ENCODE assay signal across 13 mouse cellular contexts in the genomic region with DNA sequence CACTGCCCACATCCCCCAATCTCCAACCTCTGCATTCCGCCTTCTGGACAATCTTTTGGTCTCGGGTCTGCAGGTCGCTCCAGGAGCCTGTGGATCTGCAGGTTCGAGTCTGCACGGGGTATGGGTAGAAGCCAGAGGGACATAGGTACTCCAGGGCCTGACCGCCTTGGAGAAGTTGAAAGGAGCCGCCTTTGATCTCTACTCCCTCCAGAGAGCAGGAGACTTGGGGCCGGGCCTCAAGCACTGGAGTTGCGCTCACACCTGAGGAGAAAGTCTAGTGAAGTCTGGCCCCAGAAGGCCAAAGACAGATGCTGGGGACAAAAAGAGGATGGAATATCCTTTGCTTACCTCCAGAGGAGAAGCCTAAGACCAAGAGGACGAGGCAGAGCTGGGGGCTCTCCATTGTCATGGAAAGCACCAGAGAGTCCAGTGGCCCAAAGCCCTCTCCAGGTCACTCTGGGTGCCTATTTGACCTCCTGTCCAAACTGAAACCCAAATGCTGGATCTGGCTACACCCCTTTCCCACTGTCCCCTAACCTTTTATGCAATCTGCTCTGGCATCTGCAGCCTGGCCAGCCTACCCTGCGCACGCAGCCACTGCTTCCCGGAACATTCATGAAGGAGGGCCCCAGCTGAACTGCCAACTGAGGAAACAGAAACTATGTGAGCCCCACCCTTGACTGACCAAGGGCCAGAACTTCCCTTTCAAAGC. TPM values are rescaled to one million over a fixed set of nuclear protein-coding genes. Genes with fewer than 3 reads are reported as not detected.
DNase-seq lines count a peak whose midpoint lies in the region; ATAC-seq and TF ChIP-seq lines count a peak whose summit lies in the region.
"Had no signal": no experiment of that assay in that cellular context is flagged by ENCODE, and none has a peak within 500 bp of the region (broad histone marks: within the 10 kb centered on the region; RNA-seq: fewer than 3 reads in every experiment).

No protein-coding gene starts in this region.

- H3K27me3 ChIP-seq in intestine, embryonic 14.5 days (replicated peaks; ENCODE audit: control insufficient read depth, insufficient read depth, low read length): no peaks in the 10 kb centered on the region
- H3K27me3 ChIP-seq: Patski had no signal

- peak; percentile 50 for ATAC-seq in intestine, embryonic 14.5 days (replicated peaks; ENCODE audit: low FRiP score, low TSS enrichment, low read depth)
- no peak for ATAC-seq in megakaryocyte progenitor cell, adult 5-6 weeks (replicated peaks; ENCODE audit: poor library complexity)
- ATAC-seq: Patski had no signal

- TF ChIP-seq CTCF in left cerebral cortex, adult 2 months (IDR thresholded peaks at IDR 0.05): no peak

- H3K4me1 ChIP-seq in intestine, embryonic 14.5 days (replicated peaks; ENCODE audit: control insufficient read depth, insufficient read depth, low read length): peaks cover 5% of the 10 kb centered on the region; the same call in 1 of the 2 replicates

- H3K4me2 ChIP-seq in intestine, embryonic 14.5 days (ENCODE audit: low read length): peak overlapping the region; percentile 32
- H3K4me2 ChIP-seq: lung, embryonic 14.5 days had no signal

- no peak overlapping the region for H3K4me3 ChIP-seq in intestine, embryonic 14.5 days (ENCODE audit: low read depth, low read length)
- H3K4me3 ChIP-seq in left cerebral cortex, adult 2 months: no peak overlapping the region

- 58% methylated on average over 13 of the region's 13 CpGs for WGBS in intestine, embryonic 14.5 days

- DNase-seq in kidney, adult 11 months: peak; percentile 83
- no peak for DNase-seq in kidney, adult 18-20 months
- peak; percentile 63 for DNase-seq in intestine, embryonic 14.5 days (ENCODE audit: low spot score)
- DNase-seq in kidney, postnatal 36 days: peak; percentile 79 to 83
- DNase-seq in lung, postnatal 36 days: peak; percentile 69
- no peak for DNase-seq in spleen, postnatal 4 days (ENCODE audit: low spot score in 2 of 2)
- no peak for DNase-seq in left cerebral cortex, adult 2 months (ENCODE audit: extremely low spot score in 1 of 2, low spot score in 2 of 2)
- DNase-seq: cerebellum, postnatal 10 days; gastrocnemius, postnatal 10 days; lung, embryonic 14.5 days had no signal

- H3K9ac ChIP-seq in intestine, embryonic 14.5 days (ENCODE audit: low read length): no peak overlapping the region
- H3K9ac ChIP-seq: lung, embryonic 14.5 days had no signal

- peaks cover 13% of the 10 kb centered on the region; the same call in 1 of the 2 replicates for H3K36me3 ChIP-seq in intestine, embryonic 14.5 days (ENCODE audit: control insufficient read depth, insufficient read depth, low read length)

- peak overlapping the region; percentile 47; the same call in 1 of the 2 replicates for H3K27ac ChIP-seq in intestine, embryonic 14.5 days (ENCODE audit: low read depth)
- H3K27ac ChIP-seq in left cerebral cortex, adult 2 months: no peak overlapping the region

- H3K9me3 ChIP-seq in intestine, embryonic 14.5 days (ENCODE audit: control insufficient read depth, low read length): no peaks in the 10 kb centered on the region

- intact Hi-C loops in left cerebral cortex, adult 2 months (cut with DNase I): no loop called here

RNA-seq across cellular contexts. Expression of a gene that starts 0.5 kb away (rescaled TPM):
- 19.4 and 24.2 TPM in 2 replicates for polyA plus RNA-seq in intestine, embryonic 14.5 days (2014; fragmentation: Nextera tagmentation; extraction: Ambion mirVana)
- not detected in 2 replicates for total RNA-seq in megakaryocyte progenitor cell, adult 5-6 weeks (2015)
- not detected in 2 replicates for total RNA-seq in megakaryocyte progenitor cell, adult 5-6 weeks (2017)
- under 1 TPM in 1 of 2 experiments, not detected in 1; 0.14 TPM for total RNA-seq in left cerebral cortex, adult 2 months (2021)

RNA-seq across cellular contexts. Expression of a gene that starts 11.7 kb away (rescaled TPM):
- 121 and 123 TPM in 2 replicates for polyA plus RNA-seq in intestine, embryonic 14.5 days (2014; fragmentation: Nextera tagmentation; extraction: Ambion mirVana)
- total RNA-seq in megakaryocyte progenitor cell, adult 5-6 weeks (2015): 65.8 and 70.7 TPM in 2 replicates
- 39.9 and 40.8 TPM in 2 replicates for total RNA-seq in megakaryocyte progenitor cell, adult 5-6 weeks (2017)
- 10 to 100 TPM; 35.3 to 40.3 TPM for total RNA-seq in left cerebral cortex, adult 2 months (2021)

RNA-seq across cellular contexts. Expression of a gene that starts 11.8 kb away (rescaled TPM):
- 42.0 and 45.9 TPM in 2 replicates for polyA plus RNA-seq in intestine, embryonic 14.5 days (2014; fragmentation: Nextera tagmentation; extraction: Ambion mirVana)
- total RNA-seq in megakaryocyte progenitor cell, adult 5-6 weeks (2015): 10.2 and 12.8 TPM in 2 replicates
- total RNA-seq in megakaryocyte progenitor cell, adult 5-6 weeks (2017): 31.2 and 35.7 TPM in 2 replicates
- 10 to 100 TPM; 70.1 to 70.4 TPM for total RNA-seq in left cerebral cortex, adult 2 months (2021)

RNA-seq across cellular contexts. Expression of a gene that starts 17.4 kb away (rescaled TPM):
- 1.4 and 1.6 TPM in 2 replicates for polyA plus RNA-seq in intestine, embryonic 14.5 days (2014; fragmentation: Nextera tagmentation; extraction: Ambion mirVana)
- 7.7 and 9.9 TPM in 2 replicates for total RNA-seq in megakaryocyte progenitor cell, adult 5-6 weeks (2015)
- 13.6 and 15.1 TPM in 2 replicates for total RNA-seq in megakaryocyte progenitor cell, adult 5-6 weeks (2017)
- total RNA-seq in left cerebral cortex, adult 2 months (2021): 1 to 10 TPM; 6.5 to 7.4 TPM

RNA-seq across cellular contexts. Expression of a gene that starts 20.0 kb away (rescaled TPM):
- polyA plus RNA-seq in intestine, embryonic 14.5 days (2014; fragmentation: Nextera tagmentation; extraction: Ambion mirVana): not detected in 2 replicates
- not detected in 2 replicates for total RNA-seq in megakaryocyte progenitor cell, adult 5-6 weeks (2015)
- not detected in 2 replicates for total RNA-seq in megakaryocyte progenitor cell, adult 5-6 weeks (2017)
- not detected for total RNA-seq in left cerebral cortex, adult 2 months (2021)
- total RNA-seq: gastrocnemius, postnatal 10 days; monocyte, adult 5-6 weeks had no signal
- polyA plus RNA-seq: lung, embryonic 14.5 days; Patski had no signal

Comparison
In these comparisons a context has a peak if more than half of its experiments do, and no peak if none do; other contexts are left out.
1. DNase-seq: peak in kidney, adult 11 months (single experiment), intestine, embryonic 14.5 days (single experiment), kidney, postnatal 36 days (2 of 2) and lung, postnatal 36 days (single experiment); none in kidney, adult 18-20 months (single experiment), spleen, postnatal 4 days (0 of 2) and left cerebral cortex, adult 2 months (0 of 2).